Mouse (Mus musculus) kidney, postnatal 36 days (tissue): ENCODE results near the gene Lgr4.
"Not testable (repeated sequence)": the region's sequence is repeated elsewhere in the genome, so short reads cannot be mapped to it uniquely, and the experiment has no call there.

Source experiments
- DNase-seq, 2 experiments: peaks; one replicate each; pipeline ENCODE4 v3.0.0; 2021 to 2022; ENCODE audit warnings: mixed read lengths in 2 of 2

Gene Lgr4

DNA sequence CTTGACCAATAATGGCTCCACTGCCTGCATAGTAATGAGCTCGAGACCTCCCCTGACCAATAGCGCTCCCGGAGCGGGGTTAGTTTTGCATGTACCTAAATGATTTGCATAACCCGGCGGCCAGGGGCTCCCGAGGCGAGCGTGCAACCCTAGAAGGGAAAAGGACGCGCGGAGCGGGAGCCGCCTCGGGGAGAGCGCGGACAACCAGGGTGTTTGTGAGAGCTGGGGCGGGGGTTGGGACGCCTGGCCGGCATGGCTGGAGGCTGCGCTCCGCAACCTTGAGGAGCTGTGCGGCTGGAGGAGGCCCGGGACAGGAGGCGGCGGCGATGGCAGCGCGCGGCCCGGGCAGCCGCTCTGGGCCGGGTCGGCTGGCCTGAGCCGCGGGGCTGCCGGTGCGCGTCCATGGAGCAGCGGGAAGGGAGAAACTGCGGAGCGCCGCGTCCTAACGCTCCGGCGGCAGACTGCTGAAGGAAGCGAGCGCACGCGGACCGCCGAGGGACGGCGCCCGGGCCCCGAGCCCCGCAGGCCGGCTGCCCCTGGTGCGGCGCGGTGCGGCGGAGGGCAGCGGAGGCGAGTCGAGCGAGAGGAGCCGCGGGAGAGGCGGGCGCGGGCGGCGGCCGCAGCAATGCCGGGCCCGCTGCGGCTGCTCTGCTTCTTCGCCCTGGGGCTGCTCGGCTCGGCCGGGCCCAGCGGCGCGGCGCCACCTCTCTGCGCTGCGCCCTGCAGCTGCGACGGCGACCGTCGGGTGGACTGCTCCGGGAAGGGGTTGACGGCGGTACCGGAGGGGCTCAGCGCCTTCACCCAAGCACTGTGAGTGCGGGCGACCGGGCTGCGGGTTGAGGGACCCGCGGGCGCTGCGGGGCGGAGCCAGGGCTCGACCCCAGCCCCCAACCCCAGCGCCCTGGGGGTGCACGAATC, at the start of gene Lgr4:
Lgr4 (plus strand) TSS at position 152 of the 918 bp plus-strand sequence.
- peak; percentile 97 to 98 for DNase-seq

DNA sequence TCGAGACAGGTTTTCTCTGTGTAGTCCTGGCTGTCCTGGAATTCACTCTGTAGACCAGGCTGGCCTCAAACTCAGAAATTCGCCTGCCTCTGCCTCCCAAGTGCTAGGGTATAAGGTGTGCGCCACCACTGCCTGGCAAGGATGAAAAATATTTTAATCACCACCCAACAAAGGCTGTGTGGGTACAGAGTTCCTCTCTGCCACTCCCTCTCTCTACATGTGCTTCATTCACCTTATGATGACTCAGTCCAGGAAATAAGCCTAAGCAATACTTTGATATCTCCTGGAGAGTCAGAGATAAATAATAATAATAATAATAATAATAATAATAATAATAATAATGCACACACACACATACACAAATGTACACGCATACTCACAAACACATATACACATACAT, 38.0 kb upstream of the Lgr4 start:
- DNase-seq, result not testable (repeated sequence)

DNA sequence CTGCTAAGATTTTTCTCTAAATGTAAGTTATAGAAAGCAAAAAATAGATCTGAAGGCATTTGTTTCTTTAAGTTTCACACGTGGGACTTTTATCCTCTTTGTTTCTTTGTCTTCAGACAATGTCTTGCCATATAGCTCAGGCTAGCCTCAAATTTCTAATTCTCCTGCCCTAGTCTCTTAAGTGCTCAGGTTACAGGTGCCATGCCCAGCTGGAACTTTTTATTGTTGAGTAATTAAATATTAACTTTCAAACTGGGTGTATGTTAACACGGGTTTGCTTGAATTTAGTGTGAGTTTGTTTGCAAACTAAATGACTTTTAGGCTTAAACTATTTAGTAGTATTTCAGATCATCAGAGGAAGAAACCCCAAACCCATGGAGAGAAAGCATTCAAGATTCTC, 36.3 kb upstream of the Lgr4 start:
- DNase-seq, result no peak

DNA sequence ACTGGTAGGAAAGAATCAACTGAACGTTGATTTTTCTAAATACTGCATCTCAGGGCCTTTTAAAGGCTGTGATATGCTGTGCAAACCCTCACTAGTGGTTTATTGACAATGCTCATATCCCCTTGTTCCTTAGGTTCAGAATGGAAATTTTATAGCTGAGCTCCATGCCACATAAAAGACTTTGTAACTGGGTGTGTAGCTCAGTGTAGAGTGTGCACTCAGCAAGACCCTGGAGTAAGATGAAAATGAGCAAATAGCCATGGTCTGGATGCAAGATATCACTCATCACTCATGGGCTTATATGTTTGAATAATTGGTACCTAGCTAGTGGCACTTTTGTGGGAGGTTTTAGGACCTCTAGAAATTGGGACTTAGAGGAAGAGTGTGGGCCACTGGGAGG, 35.8 kb upstream of the Lgr4 start:
- no peak for DNase-seq

DNA sequence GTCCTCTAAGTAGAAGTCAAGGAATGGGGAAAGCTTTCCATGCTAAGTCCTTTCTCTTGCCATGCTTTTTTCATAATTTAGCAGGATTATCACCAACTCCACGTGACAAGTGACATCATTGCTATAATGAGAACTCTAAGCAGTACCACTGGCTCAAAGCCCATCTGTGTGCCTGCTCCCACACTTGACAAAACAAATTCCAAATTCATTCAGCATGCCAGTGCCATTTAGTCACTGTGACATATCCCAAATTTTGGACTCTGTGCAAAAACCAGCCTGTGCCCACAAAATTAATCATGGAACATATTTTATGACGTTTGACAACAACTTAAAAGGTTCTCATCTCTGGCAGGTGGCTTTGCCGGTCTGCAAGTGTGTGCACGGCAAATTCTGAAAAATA, 33.3 kb upstream of the Lgr4 start:
- DNase-seq, result no peak

DNA sequence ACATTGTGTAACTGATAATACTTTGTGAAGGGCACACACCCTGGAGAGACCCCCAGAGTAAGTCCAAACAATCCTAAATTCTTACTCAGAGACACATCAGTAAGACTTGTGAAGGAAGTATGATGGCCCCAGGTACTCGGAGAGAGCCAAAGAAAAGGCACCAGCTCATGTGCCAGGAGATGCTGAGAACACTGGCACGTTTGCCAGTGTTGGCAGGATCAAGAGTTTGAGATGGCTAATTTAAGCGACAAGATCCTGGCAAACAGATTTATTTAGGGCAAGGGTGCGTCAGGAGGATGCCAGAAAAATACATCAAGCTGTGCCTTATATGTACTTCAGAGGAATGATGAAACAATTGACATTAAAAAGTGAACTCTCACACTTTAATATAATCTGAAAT, 32.9 kb upstream of the Lgr4 start:
- DNase-seq, result no peak

DNA sequence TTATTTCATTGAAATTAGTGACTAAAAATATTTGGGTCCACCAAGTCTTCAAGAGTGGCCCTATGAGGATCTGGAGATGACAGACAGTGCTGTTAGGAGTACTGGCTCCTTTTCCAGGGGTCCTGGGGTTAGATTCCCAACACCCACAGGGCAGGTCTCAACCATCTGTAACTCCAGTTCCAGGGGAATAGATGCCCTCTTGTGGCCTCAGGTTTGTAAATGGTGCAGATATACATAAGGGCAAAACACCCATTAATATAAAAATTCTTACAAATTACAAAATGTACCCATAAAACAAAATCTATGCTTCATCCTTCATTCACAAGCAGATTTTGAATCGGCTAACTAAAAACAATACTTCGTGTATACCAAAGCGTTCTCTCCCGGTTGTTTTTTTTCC, 27.4 kb upstream of the Lgr4 start:
- DNase-seq, result no peak

DNA sequence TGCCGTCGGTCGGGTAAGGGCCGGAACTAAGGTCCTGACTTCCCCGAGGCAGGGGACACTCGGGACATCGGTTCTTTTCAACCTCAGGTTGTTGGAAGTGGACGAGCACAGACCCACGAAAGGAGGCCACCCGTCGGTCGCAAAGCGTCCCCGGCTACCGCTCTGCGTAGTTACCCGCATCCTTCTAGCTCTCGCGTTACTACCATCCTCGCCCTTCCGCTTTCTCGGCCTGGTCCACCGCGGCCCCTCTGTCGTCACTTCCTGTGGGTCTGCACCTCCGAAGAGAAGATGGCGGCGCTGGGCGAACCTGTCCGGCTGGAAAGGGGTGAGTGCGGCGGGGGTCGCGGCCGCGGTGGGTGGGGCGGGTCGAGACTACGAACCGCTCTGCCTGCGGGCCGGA, 26.9 kb upstream of the Lgr4 start, which contains the start of gene Lin7c:
Lin7c (plus strand) TSS at position 257 of the 400 bp plus-strand sequence.
- peak; percentile 97 for DNase-seq

DNA sequence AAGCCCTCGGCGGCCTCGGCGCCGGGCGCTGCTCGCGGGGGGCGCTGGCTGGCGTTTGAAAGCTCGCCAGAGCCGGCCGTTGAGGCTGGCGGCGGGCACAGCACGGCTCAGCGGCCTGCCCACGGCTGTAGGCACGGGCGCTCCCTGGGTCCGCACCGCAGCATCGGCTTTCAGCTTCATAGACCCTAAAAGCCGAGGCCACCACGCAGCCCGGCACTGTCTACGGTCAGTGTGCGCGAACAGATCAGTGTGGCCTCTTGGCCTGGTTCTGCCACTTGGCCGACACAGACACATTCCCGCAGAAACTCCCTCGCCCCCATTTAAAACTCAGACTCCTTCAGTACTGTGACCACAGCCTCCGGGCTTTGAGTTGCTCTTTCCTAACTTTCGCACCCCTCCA, 26.4 kb upstream of the Lgr4 start:
- DNase-seq, result peak in 1 of 2 experiments; percentile 30

DNA sequence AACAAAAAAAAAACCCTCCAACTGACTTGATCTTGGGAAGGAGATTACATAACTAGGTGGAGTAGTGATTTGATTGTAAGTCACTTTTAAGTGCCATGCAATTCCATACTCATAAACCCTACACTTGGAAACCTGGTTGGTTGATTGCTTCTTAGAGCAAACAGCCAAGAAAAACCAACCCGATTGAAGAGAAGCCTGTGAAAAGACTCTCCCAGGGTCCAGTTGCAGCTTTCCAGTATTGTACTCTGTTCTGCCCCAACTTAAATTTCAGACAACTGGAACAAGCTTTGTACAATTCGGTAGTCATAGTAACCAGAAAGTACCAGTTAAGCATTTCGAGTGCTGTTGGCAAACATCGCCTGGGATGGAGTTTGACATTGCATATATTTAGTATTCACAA, 26.0 kb upstream of the Lgr4 start:
- peak in 1 of 2 experiments; percentile 19 for DNase-seq

DNA sequence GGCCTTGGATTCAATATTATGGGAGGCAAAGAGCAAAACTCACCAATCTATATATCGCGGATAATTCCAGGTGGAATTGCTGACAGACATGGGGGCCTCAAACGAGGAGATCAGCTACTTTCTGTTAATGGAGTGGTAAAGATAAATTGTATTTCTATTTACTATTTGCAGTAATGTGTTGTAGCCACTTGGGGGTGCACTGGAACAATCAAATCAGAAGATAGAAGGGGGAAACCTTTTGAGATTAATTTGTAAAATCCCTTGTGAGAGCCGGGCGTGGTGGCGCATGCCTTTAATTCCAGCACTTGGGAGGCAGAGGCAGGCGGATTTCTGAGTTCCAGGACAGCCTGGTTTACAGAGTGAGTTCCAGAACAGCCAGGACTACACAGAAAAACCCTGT, 21.1 kb upstream of the Lgr4 start:
- DNase-seq, result peak in 1 of 2 experiments; percentile 18

DNA sequence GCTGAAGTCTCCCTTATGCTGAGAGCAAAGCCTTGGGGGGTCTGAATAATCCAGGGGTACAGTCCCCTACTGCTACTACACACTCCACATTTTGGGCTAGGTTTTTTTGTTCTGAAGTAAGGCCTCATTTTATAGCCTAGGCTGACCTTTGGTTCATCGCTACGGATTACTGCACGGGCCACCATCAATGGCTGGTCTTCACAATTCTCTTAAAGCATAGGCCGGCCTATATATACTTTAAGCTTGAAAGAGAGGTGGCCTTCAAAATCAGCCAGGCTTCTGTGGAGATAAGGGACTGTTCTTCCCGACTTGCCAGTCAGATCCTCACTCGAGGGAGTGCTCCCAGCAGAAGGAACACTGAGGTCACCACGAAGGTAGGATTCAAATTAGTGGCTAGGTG, 14.6 kb upstream of the Lgr4 start:
- DNase-seq, result no peak

DNA sequence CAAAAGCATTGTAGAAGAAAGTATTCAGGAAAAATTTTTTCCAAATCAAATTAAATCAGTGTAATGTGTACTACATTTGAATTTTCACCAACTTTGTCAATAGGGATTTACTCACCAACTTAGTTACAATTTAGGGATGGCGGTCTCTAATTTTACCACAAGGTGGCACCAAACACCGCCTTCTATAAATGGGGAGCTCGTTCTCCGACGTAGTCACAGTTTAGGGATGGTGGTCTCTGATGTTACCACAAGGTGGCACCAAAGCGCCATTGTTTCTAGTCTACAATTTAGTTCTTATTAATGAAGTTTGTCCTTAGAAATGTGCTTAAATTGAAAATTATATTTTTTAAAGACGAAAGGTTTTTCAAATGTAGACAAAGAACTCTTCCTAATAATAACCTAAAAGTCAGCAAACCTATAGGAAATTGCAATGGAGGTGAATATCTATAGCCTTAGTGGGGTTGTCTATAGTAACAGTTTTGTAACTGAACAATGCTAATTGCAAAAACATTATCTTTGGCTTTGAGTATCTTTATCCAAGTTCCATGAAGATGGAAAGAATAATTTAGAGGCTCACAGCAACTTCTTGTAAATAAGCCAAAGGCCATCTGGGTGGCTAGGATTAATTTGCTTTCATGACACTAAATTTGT, 13.2 kb upstream of the Lgr4 start:
- DNase-seq, result peak; percentile 90 to 93

DNA sequence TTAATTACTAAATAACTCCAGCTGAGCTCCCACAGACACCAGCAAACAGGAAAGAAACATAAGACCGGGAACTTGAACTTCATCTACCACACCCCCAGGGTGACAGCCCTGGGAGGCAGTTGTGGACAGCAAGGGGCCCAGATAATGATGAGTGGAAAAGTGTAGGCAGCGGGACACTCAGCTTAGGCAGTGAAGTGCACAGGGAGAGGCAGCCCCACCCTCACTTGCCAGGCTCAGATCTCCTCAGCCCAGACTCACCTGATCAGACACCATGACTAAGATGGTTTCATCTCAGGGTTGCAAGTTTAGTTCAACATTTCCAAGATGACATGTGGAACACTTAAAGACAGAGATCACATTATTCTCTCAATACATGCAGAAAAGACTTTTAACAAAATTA, 8.3 kb upstream of the Lgr4 start:
- no peak for DNase-seq

DNA sequence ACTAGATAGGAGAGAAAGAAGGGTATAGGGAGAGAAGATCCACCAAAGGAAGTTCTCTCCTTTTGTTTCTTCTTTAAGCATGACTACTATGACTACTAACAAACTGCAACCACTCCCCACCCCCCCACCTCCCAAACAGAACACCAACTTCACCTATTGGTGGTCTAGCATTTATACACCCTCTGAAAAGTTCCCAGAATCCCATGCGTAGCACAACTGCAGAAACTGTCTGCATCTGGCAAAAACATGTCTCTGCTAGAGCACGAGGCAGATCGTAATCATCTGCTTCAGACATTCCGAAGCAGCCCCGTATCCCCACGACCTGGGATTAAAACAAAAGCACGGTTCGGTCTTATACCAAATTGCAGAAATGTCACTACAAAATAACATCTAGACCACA, 5.2 kb upstream of the Lgr4 start:
- no peak for DNase-seq

DNA sequence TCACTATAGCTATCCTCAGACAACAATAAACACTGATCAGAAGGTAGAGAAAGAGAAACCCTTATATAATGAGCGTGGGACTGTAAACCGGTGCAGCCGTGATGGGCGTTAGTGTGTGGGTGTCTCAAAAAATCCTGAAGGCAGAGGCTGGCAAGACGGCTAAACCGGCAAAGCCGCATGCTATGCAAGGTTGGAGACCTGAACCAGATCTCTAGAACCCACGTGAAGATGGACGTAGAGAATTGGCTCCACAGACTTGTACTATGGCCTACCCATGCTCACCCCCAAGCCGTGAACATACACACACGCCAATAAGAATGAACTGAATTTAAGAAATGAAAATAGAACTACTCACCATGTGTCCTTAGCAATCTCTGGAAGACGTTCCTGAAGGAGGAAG, 4.7 kb upstream of the Lgr4 start:
- DNase-seq, result no peak

DNA sequence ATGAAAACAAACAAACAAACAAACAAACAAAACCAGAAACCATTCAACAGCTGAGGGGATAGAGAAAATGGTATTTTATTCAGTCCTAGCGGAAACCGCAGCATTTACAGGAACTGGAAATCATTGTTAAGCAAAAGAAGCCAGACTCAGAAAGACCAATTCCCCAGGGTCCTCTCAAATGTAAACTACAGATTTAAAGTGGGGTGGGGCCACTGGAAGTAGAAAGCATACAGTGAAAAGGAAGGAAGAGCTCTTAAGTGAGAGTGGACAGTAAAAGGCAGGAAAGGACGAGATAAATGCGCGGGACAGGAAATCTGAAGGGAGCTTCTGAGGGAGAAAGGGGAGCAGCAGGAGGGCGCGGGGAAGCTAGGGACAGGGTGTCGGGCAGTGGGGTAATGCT, 4.2 kb upstream of the Lgr4 start:
- no peak for DNase-seq

DNA sequence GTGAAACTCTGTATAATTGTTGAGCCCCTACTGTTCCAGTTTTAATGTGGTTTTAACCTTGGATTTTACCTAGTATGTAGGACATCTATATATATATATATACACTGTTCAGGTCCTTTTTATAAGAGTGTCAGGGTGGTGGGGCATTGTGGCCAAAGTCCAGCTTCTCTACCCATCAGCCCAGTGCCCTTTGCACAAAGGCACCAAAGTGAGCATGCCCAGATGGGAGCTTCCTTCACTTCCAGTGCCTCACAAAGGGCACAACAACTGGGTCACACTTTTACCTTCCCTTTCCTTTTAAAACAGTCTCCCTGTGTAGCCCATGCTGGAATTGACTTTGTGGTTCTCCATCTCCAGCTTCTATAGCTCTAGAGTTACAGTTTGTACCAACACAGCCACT, 2.8 kb upstream of the Lgr4 start:
- DNase-seq, result peak; percentile 59 to 61

DNA sequence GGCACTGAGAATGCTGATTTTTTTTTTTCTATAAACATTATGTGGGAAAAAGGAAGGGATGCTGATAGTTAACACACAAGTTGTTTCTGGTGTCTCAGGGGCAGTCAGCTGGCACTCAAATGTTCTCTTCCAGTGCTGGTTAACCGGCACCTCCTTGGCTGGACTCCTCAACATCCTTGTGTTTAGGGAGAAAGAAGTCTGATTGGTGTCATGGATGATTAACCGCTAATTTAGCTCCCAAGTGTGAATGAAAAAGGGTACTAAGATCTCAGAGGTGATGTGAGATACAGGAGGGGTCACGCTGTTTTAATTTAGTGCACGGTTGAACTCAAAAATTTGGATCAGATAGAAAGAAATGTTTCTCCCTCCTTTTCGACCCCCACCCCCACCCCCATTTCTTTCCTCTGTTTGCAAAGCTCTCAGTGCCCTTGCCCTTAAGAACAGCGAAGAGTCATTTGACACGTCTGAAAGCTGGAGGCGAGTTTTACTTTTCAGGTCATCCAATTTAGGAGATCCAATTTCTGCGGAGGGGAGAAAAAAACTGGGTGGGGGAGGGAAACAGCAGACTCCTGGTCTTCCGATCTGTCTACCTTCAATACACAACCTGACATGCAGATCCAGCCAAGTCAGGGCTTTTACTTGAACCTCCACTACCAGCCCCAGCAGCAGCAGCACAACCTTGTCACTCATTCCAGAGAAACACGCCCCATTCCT, 508 bp upstream of the Lgr4 start:
- DNase-seq, result peak; percentile 39 to 54

DNA sequence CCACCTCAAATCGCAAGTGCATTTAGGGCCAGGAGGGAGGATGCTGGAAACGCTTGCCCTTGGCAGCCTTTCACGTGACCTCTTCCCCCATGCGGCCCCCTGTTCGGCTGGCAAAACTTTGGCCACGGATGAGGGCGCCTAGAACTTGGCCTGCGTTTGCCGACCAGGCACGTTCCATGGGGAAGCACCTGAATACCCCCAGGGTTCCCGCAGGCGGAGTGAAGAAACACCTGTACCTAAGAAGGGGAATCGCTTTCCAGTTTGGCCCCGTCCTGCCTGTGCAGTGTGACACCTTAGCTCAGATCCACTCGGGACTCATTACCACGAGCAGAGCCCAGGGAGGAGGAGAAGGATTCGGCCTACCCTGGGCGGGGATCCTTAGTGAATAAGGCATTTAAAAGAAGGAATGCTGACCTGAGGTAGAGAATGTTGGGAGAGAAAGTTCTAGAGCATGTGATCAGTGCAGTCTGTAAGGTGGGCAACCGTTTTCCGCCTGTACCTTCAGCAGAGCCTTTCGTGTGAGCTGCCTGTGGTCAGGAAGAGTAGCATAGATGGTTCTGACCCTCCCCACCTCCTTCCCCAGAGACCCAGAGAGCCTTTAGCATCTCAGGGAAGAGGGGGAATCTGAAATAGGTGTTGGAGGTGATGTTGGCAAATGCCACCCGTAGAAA, 1.3 kb downstream of the Lgr4 start:
- DNase-seq, result peak; percentile 76 to 83

DNA sequence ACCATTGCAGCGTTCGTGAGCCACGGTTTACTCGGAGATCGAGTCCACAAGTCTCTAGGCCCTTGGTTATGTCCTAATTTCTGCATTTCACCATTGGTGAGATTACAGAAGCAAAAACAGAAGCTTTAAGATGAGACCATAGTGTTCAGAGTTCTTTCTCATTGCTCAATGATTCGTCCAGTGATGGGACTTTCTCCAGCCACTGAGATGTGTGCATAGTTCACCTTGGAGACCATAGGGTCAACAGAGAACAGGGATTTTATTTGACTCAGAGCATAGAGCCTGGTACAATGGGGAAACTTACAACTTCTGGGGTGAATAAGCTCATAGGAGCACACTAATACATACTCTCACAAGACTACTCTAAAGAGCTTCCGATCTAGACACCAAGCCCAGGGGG, 3.0 kb downstream of the Lgr4 start:
- DNase-seq, result no peak

DNA sequence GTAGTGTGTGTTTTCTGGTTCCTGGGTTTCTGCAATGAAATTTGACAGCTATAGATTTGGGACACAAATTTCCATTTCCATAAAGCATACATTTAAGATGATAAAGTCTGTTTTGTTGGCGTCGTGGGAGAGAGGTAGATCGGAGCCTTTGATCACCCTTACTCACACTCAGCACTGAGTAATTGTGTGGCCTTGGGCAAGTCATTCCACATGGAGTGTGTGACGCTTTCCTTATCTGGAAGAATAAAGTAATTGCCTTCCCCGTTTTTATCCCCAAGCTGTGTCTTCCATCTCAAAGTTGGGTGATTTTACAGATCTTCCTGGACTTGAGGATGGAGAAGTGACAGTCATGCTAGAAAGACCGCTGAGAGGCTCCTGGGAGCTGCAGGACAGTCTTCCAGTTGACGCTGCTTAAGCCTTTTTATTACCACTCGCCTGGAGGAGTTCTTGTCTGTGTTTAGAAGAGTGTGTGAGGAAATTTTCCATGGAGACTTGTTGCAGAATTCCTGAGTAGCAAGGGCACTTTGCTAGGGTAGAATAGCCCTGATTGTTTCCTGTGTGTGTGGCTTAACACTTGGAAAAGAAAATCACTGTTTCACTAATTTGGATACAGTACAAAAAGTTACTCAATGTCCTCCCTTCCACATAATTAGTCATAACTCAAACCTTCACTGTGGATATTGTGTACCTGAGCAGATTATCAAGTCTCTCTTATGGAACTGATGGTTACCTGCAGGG, 4.0 kb downstream of the Lgr4 start:
- DNase-seq, result no peak
